Mouse (Mus musculus) right cerebral cortex, adult 2 months (tissue): ENCODE results near the gene Slc25a47.
"Not testable (repeated sequence)": the region's sequence is repeated elsewhere in the genome, so short reads cannot be mapped to it uniquely, and the experiment has no call there.

Experiments used
- DNase-seq, 2 experiments: peaks; one replicate each; pipeline ENCODE4 v3.0.0; 2021 to 2022; ENCODE audit warnings: low spot score in 2 of 2

The Slc25a47 gene

DNA sequence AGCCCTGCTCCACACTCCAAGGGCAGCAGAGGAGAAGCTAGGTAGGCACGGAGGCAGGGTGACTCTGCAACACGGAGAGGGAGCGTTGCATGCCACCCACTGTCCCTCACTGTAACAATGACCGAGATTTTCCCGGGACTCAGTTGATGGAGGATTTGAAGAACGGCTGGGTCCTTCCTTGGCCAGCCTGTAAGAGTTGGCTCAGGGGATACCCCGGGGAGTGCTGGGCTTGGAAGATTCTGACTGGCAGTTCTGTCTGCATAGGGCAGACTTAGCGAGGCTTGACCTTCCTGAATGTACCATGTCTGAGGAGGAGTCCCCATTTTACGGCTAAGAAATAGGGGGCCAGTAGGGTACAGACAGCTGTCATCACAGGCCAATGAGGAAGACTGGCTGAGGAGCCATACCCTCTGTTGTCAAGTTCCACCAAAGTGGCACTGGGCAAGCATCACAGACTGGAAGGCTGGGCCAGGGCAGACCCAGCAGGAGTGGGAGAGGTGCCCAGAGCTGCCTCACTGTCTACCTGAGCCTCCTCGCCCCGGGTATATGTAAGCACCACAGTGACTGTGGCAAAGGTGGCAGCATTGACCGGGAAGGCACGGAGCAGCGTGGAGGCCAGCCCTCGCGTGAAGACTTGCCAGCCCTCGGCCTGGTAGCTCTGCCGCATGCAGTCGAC is 9.4 kb upstream of the Slc25a47 start:
- DNase-seq: no peak

DNA sequence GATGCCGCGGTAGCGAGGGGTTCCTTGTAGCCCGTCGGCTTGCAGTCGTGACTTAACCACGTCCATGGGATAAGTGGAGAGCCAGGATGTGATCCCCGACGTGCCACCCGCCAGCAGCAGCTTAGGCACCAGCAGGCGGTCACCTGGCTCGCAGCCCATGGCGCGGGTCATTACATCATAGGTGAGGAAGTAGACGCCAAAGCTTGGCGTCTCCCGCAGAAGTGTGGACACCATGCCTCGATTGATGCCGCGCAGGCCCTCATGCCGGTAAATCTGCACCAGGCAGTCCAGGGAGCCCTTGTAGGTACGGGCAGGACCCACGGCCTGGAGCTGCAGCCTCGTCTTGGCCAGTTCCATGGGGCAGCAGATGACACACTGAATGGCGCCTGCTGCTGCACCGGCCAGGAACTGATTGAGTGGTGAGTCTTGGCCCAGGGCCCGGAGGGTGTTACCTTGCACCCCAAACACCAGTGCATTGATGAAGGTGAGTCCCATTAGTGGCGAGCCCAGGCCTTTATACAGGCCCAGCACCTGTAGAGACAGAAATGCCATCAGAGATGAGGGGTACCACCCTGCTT is 8.8 kb upstream of the Slc25a47 start:
- no peak for DNase-seq

DNA sequence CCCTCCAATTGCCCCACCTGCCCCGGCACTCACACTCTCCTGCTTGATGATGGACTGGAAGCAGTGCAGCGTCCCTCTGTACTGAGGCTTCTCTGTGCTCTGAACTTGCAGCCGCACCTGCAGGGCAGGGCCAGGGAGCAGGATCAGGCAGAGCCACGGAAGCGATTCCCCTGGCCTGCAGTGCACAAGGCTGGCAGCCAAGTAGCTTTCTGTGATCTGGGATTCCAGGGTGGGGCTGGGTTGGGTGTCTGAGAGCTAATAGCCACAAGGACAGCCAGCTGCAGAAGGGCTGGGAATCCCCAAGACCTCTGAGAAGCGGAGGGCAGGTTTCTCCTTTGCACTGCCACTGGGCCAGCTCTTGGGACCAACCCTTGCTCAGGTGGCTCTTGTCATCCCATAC is 8.2 kb upstream of the Slc25a47 start:
- DNase-seq: no peak

DNA sequence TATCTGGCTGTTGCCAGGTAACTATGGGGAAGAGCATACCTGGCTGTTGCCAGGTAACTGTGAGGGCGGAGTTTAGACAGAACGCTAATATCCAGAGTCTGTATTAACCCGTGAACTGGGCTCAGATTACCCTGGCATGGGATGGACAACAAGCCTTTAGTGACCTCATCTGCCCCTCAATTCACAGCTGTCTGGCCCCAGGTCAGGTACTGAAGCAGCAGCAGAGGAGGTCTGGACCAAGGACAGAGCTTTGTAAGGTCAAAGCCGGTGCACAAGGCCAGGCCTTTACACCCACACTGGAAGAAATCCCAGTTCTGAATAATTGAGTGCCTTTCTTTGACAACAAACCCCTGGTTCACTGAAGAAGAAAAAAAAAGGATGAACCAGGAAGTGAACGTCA is 6.2 kb upstream of the Slc25a47 start:
- no peak for DNase-seq

DNA sequence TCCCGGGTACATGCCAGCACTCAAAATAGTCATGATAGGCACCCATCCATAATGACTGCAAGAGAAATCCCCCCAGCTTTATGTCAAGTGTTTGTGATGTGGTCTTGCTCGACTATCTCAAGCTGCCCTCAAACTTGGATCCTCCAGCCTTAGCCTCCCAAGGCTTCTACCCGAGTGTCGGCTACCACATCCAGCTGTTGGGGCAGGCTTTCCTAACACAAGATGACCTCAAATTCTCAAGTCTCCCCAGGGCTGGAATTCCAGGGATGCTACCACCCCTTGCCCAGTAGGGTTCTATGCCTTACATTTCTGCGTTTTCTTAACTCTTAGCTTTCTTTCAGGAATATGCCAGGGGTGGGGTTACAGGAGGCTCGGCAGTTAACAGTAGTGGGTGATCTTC is 5.5 kb upstream of the Slc25a47 start:
- DNase-seq: no peak

DNA sequence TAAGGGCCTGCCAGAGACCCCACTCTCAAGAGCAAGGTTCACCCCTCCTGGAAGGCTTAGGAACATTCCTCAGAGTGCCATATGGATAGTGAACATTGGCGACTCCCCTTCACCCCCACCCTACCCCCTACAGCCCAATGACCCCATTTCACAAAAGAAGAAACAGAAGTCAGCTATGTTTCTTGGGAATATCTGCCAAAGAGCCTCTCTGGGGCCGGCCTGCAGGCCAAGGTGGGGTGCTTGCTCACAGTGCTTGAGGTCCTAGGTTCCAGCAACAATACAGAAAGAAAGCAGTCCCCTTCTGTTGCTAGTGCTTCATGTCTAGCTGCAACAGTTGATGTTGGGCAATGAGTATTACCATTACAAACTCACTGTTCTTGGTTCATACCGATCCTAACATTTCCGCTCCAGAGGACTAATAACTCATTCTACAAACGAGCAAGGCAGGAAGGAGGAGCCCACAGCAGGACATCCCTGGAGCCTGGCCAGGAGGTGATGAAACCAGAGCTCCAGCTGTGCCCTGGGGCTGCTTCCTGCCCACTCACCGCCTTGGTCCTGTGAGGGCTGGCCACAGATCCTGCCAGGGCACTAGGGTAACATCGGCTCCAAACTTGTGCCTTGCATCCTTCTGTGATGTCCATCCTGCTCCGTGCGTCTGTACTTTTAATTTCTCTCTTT is 3.7 kb upstream of the Slc25a47 start:
- DNase-seq: no peak

DNA sequence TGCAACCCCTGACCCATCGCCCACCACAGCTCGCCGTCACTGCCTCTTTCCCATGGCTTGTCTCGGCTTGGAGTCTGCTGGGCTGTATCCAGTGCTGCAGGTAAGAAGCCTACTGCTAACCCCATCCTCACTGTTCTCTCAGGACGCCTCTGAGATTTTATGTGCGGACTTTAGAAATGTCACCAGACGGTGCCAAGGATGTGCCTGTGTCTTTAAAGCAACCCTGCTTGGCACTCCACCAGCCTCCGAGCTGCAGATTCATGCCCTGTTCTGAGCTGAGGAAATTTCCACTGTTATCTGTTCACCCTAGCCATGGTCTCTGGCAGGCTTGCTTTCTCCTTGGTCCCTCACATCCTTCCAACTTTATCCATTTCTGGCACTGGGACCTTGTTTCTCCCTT is 3.0 kb upstream of the Slc25a47 start:
- no peak for DNase-seq

DNA sequence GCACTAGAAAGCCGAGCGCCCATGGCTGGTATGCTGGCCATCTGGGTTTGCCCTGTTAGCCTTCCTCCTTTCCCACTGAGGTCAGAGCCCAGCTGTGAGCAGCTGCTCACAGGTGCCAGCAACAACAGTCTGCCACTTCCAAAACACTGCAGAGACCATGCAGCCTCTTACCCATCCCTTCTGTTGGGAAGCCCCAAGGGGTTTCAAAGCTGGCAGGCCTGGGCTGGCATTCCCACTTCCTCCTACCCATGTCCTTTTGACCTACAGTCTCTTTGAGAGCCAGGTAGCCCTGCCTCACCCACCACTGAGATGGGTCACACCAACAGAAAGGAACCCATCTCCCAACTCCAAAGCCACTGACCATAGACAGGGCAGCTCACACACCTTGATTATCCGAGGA is 2.4 kb upstream of the Slc25a47 start:
- DNase-seq: no peak

DNA sequence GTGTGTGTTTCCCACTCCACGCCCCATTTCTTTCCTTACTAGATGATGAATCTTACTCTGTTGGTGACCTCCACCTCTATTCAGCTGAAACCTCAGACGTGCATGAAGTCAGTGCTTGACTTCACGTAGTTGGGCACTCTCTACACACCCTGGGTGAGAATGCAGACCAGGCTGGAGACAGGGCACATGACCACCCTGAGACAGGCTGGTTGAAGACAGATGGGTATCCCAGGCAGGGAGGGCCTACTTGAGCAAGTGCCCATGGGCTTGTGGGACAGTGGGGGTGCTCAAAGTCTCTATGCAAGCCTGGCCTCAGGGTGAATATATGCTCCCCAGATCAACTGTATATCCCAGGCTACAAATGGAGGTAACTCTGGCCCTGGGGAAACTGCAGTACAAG is 1.5 kb upstream of the Slc25a47 start:
- DNase-seq: no peak

DNA sequence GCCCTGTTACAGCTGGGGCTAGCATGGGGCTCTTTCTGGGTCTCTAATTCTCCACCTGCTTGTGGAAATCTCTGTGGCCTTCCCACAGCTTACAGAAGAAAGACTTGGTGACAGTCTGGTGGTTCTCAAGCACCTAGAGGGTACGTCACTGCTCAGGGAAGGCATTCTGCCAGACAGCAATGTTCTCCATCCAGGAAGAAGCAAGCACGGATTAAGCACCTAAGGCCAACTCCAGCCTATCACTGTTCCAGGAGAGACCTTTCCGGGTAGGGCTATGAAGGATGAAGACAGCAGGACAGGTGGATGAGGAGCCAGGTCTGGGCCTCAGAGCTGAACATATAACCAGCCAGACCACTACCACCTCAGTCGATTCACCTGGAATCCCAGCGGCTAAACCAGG is 1.1 kb upstream of the Slc25a47 start:
- no peak for DNase-seq

DNA sequence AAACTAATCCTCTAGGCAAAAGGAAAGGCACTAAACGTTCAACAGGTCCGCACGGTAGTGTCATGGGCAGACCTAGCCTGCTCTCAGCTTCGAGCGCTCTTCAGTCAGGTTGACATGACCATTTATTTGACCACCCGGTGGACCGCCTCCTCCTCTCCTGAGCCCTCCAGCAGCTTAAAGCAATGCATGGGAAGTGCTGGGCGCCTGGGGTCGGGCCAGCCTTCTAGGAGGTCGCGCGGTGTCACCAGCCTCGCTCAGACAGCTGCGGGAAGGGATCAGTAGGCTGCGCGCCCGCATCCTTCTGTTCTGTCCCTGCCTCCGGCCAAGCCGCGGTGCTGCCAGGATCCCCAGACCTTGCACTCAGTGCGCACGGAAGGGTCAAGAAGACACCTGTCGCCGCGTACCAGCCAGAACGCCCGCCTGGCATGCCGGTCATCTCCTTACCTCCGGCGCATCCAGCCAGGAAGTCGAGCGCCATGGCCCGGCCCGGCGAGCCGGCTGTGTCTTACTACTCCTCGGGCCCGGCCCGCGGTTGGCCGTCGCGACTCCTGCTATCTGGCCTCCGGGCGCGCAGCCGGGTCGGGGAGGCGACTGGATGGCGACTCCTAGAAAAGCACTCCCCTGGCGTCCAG is 522 bp upstream of the Slc25a47 start:
- no peak for DNase-seq

DNA sequence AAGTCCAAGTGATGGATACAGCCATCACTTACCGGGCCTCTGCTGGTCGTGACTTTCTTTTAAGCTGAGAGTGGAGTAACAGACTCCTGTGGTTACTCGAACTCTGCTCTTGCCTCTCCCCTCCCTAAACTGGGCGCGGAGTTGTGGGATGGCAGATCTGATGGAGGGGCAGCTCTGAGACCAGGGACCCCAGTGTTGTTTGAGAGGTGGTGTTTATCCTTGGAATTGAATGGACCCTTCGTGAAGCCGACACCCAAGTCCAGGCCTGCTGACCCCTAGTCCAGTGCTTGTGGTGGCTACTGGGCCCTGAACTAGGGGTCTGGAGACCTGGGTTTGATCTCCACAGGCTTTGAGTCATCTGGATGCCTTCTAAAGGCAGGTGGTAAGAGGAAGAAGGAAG is 876 bp downstream of the Slc25a47 start:
- DNase-seq: no peak

DNA sequence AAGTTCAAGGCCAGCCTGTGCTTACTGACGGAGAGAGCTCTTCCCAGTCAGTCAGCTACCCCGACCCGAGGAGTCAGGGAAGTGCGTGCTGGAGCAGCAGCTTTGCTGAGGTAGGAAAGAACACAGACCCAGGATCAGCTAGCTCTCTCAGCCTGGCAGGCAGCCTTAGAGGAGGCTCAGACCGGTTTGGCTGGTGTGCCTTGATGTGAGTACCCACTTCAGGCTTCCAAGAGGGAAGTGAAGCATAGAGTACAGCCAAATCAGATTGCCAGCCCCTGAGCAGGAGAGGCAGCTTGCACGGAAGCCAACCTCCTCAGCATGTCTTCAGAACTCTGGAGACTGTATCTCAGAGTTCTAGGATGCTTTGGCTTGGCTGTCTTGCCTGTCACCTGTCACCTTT is 5.3 kb downstream of the Slc25a47 start:
- DNase-seq: no peak

DNA sequence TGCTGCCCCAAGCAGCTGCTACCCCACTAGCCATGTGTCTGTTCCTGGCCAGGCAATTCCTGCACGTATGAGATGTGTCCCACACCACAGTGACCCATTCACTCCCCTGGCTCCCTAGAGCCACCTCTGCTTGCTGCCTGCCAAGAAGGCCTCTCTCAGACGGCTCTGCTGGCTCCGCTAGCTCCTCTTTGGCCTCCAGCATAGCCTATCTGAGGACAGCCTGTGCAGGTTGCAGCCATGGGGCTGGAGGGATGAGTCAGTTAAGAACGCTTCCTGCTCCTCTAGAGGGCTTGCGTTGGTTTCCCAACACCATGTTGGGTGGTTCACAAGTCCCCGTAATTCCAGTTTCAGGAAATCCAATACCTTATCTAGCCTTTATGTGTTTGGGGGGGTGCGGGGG is 6.8 kb downstream of the Slc25a47 start:
- no peak for DNase-seq

DNA sequence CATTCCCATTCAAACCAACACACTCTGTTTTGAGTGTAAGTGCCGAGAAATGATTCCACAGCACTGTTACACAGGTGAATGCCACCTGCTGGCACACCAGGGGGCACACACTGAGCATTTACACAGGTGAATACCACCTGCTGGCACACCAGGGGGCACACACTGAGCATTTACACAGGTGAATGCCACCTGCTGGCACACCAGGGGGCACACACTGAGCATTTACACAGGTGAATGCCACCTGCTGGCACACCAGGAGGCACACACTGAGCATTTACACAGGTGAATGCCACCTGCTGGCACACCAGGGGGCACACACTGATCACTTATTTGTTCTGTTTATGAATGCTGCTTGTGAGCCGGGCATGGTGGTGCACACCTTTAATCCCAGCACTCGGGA is 12.2 kb downstream of the Slc25a47 start:
- DNase-seq: not testable (repeated sequence)

DNA sequence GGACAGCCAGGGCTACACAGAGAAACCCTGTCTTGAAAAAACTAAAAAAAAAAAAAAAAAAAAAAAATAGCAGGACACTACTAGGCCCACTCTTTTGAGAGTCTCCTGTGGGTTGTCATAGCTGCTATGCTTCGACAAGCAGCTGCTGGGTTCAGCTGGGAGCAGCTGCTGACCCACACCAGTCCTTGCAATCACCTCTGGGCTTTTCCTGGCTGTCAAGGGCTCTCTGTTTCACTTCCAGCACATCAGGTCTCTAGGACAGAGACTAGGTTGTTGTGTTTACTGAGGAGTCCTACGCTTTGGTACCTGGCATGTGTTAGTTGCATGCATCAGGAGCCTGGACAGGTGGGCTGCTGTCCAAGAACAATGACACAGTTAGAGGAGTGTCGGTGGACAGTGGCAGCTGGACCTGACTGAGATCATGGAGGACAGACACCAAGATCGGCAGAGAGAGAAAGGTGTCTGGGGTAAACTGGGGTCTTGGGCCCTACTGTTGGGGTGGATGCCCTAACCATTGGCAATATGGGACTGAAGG is 13.7 kb downstream of the Slc25a47 start:
- no peak for DNase-seq

DNA sequence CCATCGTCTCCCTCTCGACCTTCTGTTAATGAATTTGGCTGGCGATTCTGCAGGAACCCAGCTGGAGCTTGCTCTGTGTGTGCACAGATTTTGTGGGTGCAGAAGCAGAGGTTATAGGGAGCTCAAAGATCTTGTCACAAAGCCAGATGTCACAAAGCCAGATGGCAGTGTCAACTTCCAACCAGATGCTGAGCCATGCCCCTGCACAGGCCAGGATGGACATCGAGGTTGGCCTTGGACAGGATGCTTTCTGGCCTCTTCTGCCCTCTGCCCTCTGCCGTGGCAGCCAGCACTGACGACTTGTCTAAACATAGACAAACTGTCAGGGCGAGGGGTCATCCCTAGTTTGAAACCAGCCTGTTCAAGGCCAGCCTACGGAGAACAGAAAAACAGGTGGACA is 14.3 kb downstream of the Slc25a47 start:
- DNase-seq: no peak

DNA sequence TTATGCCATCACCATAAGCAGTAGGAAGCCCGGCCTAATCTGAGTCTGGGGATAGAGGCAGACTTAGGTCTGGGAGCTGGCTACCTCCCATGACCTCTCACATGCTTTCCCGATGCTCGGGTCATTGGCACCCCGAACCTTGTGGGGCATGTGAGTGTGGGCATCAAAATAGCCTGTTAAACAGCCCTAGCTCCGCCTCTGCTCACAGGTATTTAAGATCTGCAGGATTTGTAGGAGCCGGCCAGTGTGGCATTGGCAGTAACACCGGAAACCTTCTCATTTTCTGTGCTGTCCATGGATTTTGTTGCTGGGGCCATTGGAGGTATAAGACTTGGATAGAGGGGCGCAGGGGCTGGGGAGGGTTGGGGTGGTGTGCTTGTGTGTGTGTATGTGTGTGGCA is 15.0 kb downstream of the Slc25a47 start:
- no peak for DNase-seq

DNA sequence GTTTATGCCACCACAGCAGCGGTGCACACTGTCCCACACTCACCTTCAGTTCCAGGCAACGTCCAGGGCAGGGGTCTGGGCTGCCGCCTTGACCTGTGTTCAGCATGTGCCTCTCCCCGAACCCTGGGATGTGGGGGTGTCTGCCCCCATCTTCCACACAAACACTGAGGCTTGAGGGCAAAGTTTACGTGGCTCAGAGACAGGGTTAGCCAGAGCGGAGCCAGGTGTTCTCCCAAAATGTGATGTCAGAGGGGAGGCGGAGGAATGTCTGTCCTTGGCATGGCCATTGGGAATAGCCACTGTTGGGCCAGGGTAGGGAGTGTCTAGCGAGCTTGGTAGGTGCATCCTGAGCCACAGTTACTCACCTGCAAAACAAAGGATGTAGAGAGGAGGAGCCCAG is 17.0 kb downstream of the Slc25a47 start:
- no peak for DNase-seq

DNA sequence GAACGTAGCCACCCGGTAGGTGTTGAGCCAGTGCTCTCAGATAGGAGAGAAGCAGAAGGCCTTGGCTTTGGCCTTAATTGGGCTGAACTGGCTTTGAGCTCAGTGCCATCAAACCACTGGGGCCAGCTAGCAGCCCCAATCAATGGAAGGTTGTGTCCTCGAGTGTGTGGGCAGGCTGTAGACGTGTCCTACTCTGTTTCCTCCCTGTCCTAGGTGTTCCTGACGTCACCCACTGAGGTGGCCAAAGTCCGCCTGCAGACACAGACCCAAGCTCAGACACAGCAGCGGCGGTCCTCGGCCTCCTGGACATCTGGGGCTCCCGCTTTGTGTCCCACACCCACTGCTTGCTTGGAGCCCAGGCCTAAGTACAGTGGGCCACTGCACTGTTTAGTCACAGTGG is 19.2 kb downstream of the Slc25a47 start:
- no peak for DNase-seq

DNA sequence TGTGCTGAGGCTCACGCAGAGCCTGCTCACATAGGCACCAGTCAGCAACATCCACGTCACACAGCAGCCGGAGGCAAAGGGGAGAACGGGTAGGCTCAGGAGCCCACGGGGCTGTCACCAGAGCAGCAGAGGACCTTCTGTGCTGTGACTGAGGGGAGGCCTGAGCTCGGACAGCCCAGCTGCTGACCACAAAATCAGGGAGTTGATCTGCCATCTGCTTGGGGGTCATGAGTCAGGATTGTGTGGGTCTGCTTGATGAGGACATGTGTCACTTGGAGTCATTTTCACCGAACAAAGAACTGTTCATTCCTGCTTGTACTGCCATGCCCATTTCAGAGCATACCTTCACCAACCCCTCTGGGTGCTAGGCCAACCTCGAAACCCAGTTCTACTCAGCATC is 20.3 kb downstream of the Slc25a47 start:
- no peak for DNase-seq

DNA sequence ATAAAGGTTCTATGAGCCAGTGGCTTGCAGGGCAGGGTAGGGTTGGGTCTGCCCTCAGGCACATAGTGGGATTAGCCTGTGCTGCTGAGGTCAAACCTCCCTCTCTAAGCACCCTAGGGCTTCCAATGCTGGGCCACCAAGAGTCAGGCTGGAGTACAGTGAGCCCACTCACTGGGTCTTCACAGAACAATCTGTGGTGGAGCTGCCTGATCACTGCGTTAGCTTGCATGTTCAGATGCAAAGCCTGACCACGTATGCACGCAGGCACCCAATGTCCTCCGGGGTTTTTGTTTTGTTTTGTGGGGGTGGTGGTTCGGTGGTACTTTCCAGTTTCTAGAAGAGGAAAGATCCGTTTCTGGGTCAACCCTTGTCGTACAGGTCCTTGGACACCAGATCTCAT is 21.3 kb downstream of the Slc25a47 start:
- no peak for DNase-seq
